Mouse (Mus musculus) neural tube, embryonic 11.5 days (tissue): ENCODE measurements at regions not wholly inside any gene's neighbourhood (a gene's known extent, or its start where the extent isn't known, plus 50 kb on each side); places are given as distances from the start of the nearest gene placed in this dataset.

Experiments
- ATAC-seq: fragments of 200-750 bp; cut with Nextera tagmentation; 2 replicates; pipeline ENCODE4 v1.8.0; 2017; ENCODE audit warnings: moderate number of reproducible peaks, mild to moderate bottlenecking, moderate TSS enrichment, moderate library complexity; ENCODE audit not compliant: insufficient read depth, low FRiP score, low TSS enrichment
- DNase-seq: peaks from one replicate; pipeline ENCODE4 v3.0.0-alpha.2; 2015; ENCODE audit warnings: low spot score
- H3K27ac ChIP-seq: fragments of 300-500 bp; sonication (generic); 2 replicates; pipeline ENCODE4 v1.5.1; 2014; ENCODE audit warnings: low read depth, mild to moderate bottlenecking, low read length
- H3K27me3 ChIP-seq: fragments of 300-500 bp; sonication (generic); 2 replicates; pipeline ENCODE4 v1.6.1; 2014; ENCODE audit warnings: mild to moderate bottlenecking, low read length, mixed read lengths; ENCODE audit not compliant: control insufficient read depth, insufficient read depth
- H3K36me3 ChIP-seq: fragments of 300-500 bp; sonication (generic); 2 replicates; pipeline ENCODE4 v1.6.1; 2014; ENCODE audit warnings: mild to moderate bottlenecking, low read length, moderate library complexity, mixed read lengths; ENCODE audit not compliant: control insufficient read depth, insufficient read depth
- H3K4me1 ChIP-seq: fragments of 300-500 bp; sonication (generic); 2 replicates; pipeline ENCODE4 v1.6.1; 2014; ENCODE audit warnings: low read length, mixed read lengths; ENCODE audit not compliant: control insufficient read depth, insufficient read depth
- H3K4me2 ChIP-seq: fragments of 300-500 bp; sonication (generic); 2 replicates; pipeline ENCODE4 v1.6.1; 2014; ENCODE audit warnings: low read depth, mild to moderate bottlenecking, moderate library complexity
- H3K4me3 ChIP-seq: fragments of 300-500 bp; sonication (generic); 2 replicates; pipeline ENCODE4 v1.5.1; 2014; ENCODE audit warnings: low read depth, low read length
- H3K9ac ChIP-seq: fragments of 300-500 bp; sonication (generic); 2 replicates; pipeline ENCODE4 v1.6.1; 2014; ENCODE audit warnings: mild to moderate bottlenecking, low read length
- H3K9me3 ChIP-seq: fragments of 300-500 bp; sonication (generic); 2 replicates; pipeline ENCODE4 v1.6.1; 2016; ENCODE audit warnings: low read length; ENCODE audit not compliant: control insufficient read depth
- WGBS: fragments of 180-500 bp; shearing (Covaris S2); extraction: QIAGEN DNeasy Blood & Tissue Kit; methylation state at CpG from one replicate; pipeline ENCODE4 v1.1.7; 2014; 5-methylcytosine and 5-hydroxymethylcytosine counted together

- DNase-seq = no peak
- no peak for ATAC-seq
- no peaks in the 10 kb centered on the region for H3K4me1 ChIP-seq
- no peaks in the 10 kb centered on the region for H3K9me3 ChIP-seq
- no peak overlapping the region for H3K4me2 ChIP-seq
- no peak overlapping the region for H3K27ac ChIP-seq
- H3K27me3 ChIP-seq = no peaks in the 10 kb centered on the region
- H3K9ac ChIP-seq = no peak overlapping the region
- WGBS = 92% methylated on average over 6 of the region's 6 CpGs
- H3K4me3 ChIP-seq = no peak overlapping the region
- H3K36me3 ChIP-seq = no peaks in the 10 kb centered on the region
Measured at GRCm38 (mm10) chr9:30766701-30767100, 155.6 kb downstream of the Adamts15 start.

GRCm38 (mm10) chr9:30766171-30766570 lies 156.1 kb downstream of the Adamts15 start:
- H3K9me3 ChIP-seq = no peaks in the 10 kb centered on the region
- H3K4me3 ChIP-seq = no peak overlapping the region
- no peaks in the 10 kb centered on the region for H3K27me3 ChIP-seq
- DNase-seq (no peak), ATAC-seq (no peak)
- H3K27ac ChIP-seq = no peak overlapping the region
- WGBS = 61% methylated on average over 3 of the region's 3 CpGs
- H3K4me2 ChIP-seq = no peak overlapping the region
- no peak overlapping the region for H3K9ac ChIP-seq
- H3K36me3 ChIP-seq = no peaks in the 10 kb centered on the region
- no peaks in the 10 kb centered on the region for H3K4me1 ChIP-seq

- DNase-seq = no peak
- H3K4me1 ChIP-seq = no peaks in the 10 kb centered on the region
- no peak overlapping the region for H3K4me2 ChIP-seq
- no peak overlapping the region for H3K4me3 ChIP-seq
- no peak overlapping the region for H3K9ac ChIP-seq
- H3K27ac ChIP-seq = no peak overlapping the region
- 72% methylated on average over 7 of the region's 7 CpGs for WGBS
- no peaks in the 10 kb centered on the region for H3K27me3 ChIP-seq
- no peaks in the 10 kb centered on the region for H3K9me3 ChIP-seq
- ATAC-seq = no peak
- no peaks in the 10 kb centered on the region for H3K36me3 ChIP-seq
Measured at GRCm38 (mm10) chr9:30765017-30765569, 157.2 kb downstream of the Adamts15 start.

GRCm38 (mm10) chr9:30762913-30763312 lies 159.3 kb downstream of the Adamts15 start:
- DNase-seq (no peak), ATAC-seq (no peak)
- Histone ChIP-seq H3K27me3 (no peaks in the 10 kb centered on the region), H3K9ac (no peak overlapping the region), H3K4me2 (no peak overlapping the region), H3K4me1 (no peaks in the 10 kb centered on the region), H3K36me3 (no peaks in the 10 kb centered on the region), H3K27ac (no peak overlapping the region), H3K4me3 (no peak overlapping the region), H3K9me3 (no peaks in the 10 kb centered on the region)
- 85% methylated on average over 1 of the region's 1 CpGs for WGBS

GRCm38 (mm10) chr9:30758121-30758520 lies 164.1 kb downstream of the Adamts15 start:
- no peaks in the 10 kb centered on the region for H3K36me3 ChIP-seq
- no peaks in the 10 kb centered on the region for H3K9me3 ChIP-seq
- 94% methylated on average over 3 of the region's 3 CpGs for WGBS
- no peaks in the 10 kb centered on the region for H3K4me1 ChIP-seq
- ATAC-seq = no peak
- no peak overlapping the region for H3K4me2 ChIP-seq
- H3K27ac ChIP-seq = no peak overlapping the region
- H3K9ac ChIP-seq = no peak overlapping the region
- no peaks in the 10 kb centered on the region for H3K27me3 ChIP-seq
- H3K4me3 ChIP-seq = no peak overlapping the region
- DNase-seq = no peak

- no peak for ATAC-seq
- DNase-seq = no peak
- WGBS = 92% methylated on average over 8 of the region's 8 CpGs
Measured at GRCm38 (mm10) chr9:30757406-30757805, 164.8 kb downstream of the Adamts15 start.

GRCm38 (mm10) chr9:30756796-30757195 lies 165.5 kb downstream of the Adamts15 start:
- DNase-seq (no peak), ATAC-seq (no peak)
- Histone ChIP-seq H3K4me1 (no peaks in the 10 kb centered on the region), H3K27ac (no peak overlapping the region), H3K9ac (no peak overlapping the region), H3K27me3 (no peaks in the 10 kb centered on the region), H3K36me3 (no peaks in the 10 kb centered on the region), H3K9me3 (no peaks in the 10 kb centered on the region), H3K4me2 (no peak overlapping the region), H3K4me3 (no peak overlapping the region)
- WGBS = 79% methylated on average over 4 of the region's 4 CpGs

More at GRCm38 (mm10) chr9:30757406-30757805, 164.8 kb downstream of the Adamts15 start:
- no peak overlapping the region for H3K4me2 ChIP-seq
- no peak overlapping the region for H3K27ac ChIP-seq
- no peak overlapping the region for H3K4me3 ChIP-seq
- no peaks in the 10 kb centered on the region for H3K4me1 ChIP-seq
- H3K9ac ChIP-seq = no peak overlapping the region
- no peaks in the 10 kb centered on the region for H3K36me3 ChIP-seq
- H3K9me3 ChIP-seq = no peaks in the 10 kb centered on the region
- H3K27me3 ChIP-seq = no peaks in the 10 kb centered on the region

GRCm38 (mm10) chr9:30755586-30755985 lies 166.7 kb downstream of the Adamts15 start:
- Histone ChIP-seq H3K9ac (no peak overlapping the region), H3K27me3 (no peaks in the 10 kb centered on the region), H3K4me2 (no peak overlapping the region), H3K27ac (no peak overlapping the region), H3K4me1 (no peaks in the 10 kb centered on the region), H3K36me3 (no peaks in the 10 kb centered on the region), H3K4me3 (no peak overlapping the region), H3K9me3 (no peaks in the 10 kb centered on the region)
- ATAC-seq = no peak
- no peak for DNase-seq
- 94% methylated on average over 1 of the region's 1 CpGs for WGBS

- Histone ChIP-seq H3K36me3 (no peaks in the 10 kb centered on the region), H3K4me2 (no peak overlapping the region), H3K27me3 (no peaks in the 10 kb centered on the region), H3K27ac (no peak overlapping the region), H3K9me3 (no peaks in the 10 kb centered on the region), H3K9ac (no peak overlapping the region), H3K4me1 (no peaks in the 10 kb centered on the region), H3K4me3 (no peak overlapping the region)
- WGBS = 92% methylated on average over 5 of the region's 5 CpGs
- ATAC-seq (no peak), DNase-seq (no peak)
Measured at GRCm38 (mm10) chr9:30754826-30755225, 167.4 kb downstream of the Adamts15 start.
